Mouse (Mus musculus) layer of hippocampus, adult 2 months (tissue): ENCODE data around the gene Zcchc4. TPM values are rescaled to one million over a fixed set of nuclear protein-coding genes. Genes with fewer than 3 reads are reported as not detected.

Source experiments
- DNase-seq, 2 experiments: peaks; one replicate each; pipeline ENCODE4 v3.0.0; 2022; ENCODE audit warnings: low spot score in 2 of 2
- H3K27ac ChIP-seq: fragments of 200-600 bp; 2 replicates; pipeline ENCODE4 v1.8.1; 2022
- H3K4me3 ChIP-seq: fragments of 200-600 bp; 2 replicates; pipeline ENCODE4 v1.8.1; 2022; ENCODE audit warnings: mild to moderate bottlenecking
- CTCF ChIP-seq: fragments of 200-600 bp; conservative IDR thresholded peaks from 2 replicates; pipeline ENCODE4 v1.8.1; 2022; ENCODE audit warnings: antibody characterized with exemption, mild to moderate bottlenecking, moderate library complexity
- total RNA-seq, 2 experiments: library from RNA; stranded (reverse); gene quantifications; 2 replicates each; pipeline ENCODE4 v1.2.3; 2021

The Zcchc4 gene
- total RNA-seq, 2 experiments from 2014 or later: 10.7 to 11.9 TPM

GRCm38 (mm10) chr5:52807030-52807429, 31.8 kb downstream of the Zcchc4 start:
- no peak overlapping the region for H3K4me3 ChIP-seq
- no peak for DNase-seq
- no peak for TF ChIP-seq CTCF
- no peak overlapping the region for H3K27ac ChIP-seq

- Histone ChIP-seq H3K4me3 (no peak overlapping the region), H3K27ac (no peak overlapping the region)
- TF ChIP-seq CTCF: no peak
- no peak for DNase-seq
Measured at GRCm38 (mm10) chr5:52810446-52810845, 35.2 kb downstream of the Zcchc4 start.

GRCm38 (mm10) chr5:52811056-52811455, 35.8 kb downstream of the Zcchc4 start:
- Histone ChIP-seq H3K4me3 (no peak overlapping the region), H3K27ac (no peak overlapping the region)
- TF ChIP-seq CTCF: no peak
- no peak for DNase-seq

GRCm38 (mm10) chr5:52812456-52812855, 37.2 kb downstream of the Zcchc4 start:
- no peak for TF ChIP-seq CTCF
- H3K27ac ChIP-seq: no peak overlapping the region
- no peak for DNase-seq
- H3K4me3 ChIP-seq: no peak overlapping the region

- H3K4me3 ChIP-seq: no peak overlapping the region
- no peak overlapping the region for H3K27ac ChIP-seq
- DNase-seq: no peak
- TF ChIP-seq CTCF: no peak
Measured at GRCm38 (mm10) chr5:52813312-52813711, 38.1 kb downstream of the Zcchc4 start.

GRCm38 (mm10) chr5:52818676-52819075, 43.5 kb downstream of the Zcchc4 start:
- H3K27ac ChIP-seq: no peak overlapping the region
- DNase-seq: no peak
- no peak overlapping the region for H3K4me3 ChIP-seq
- no peak for TF ChIP-seq CTCF

GRCm38 (mm10) chr5:52821691-52822090, 46.5 kb downstream of the Zcchc4 start:
- H3K27ac ChIP-seq: peak overlapping the region; percentile 43; the same call in 1 of the 2 replicates
- no peak overlapping the region for H3K4me3 ChIP-seq
- peak; percentile 89 for TF ChIP-seq CTCF
- peak; percentile 61 to 76 for DNase-seq

GRCm38 (mm10) chr5:52827923-52828322, 52.7 kb downstream of the Zcchc4 start:
- no peak for TF ChIP-seq CTCF
- DNase-seq: no peak
- Histone ChIP-seq H3K4me3 (no peak overlapping the region), H3K27ac (no peak overlapping the region)

- Histone ChIP-seq H3K4me3 (peak overlapping the region; percentile 95; the same call in 1 of the 2 replicates), H3K27ac (peak overlapping the region; percentile 88)
- DNase-seq: no peak
- no peak for TF ChIP-seq CTCF
Measured at GRCm38 (mm10) chr5:52833005-52833404, 57.8 kb downstream of the Zcchc4 start.

- peak; percentile 99 for DNase-seq
- peak within 1 kb of the TSS; percentile 96 for H3K27ac ChIP-seq
- TF ChIP-seq CTCF: no peak
- H3K4me3 ChIP-seq: peak within 1 kb of the TSS; percentile 95
Measured at GRCm38 (mm10) chr5:52833761-52834274, 58.6 kb downstream of the Zcchc4 start, which contains the start of gene Anapc4. Gene Anapc4 (plus strand): TSS chr5:52834012.

- peak overlapping the region; percentile 96 for H3K27ac ChIP-seq
- H3K4me3 ChIP-seq: peak overlapping the region; percentile 95
- DNase-seq: no peak
- TF ChIP-seq CTCF: no peak
Measured at GRCm38 (mm10) chr5:52834386-52834785, 59.2 kb downstream of the Zcchc4 start.

- H3K4me3 ChIP-seq: no peak overlapping the region
- DNase-seq: no peak
- TF ChIP-seq CTCF: no peak
- H3K27ac ChIP-seq: no peak overlapping the region
Measured at GRCm38 (mm10) chr5:52844319-52844718, 69.1 kb downstream of the Zcchc4 start.

GRCm38 (mm10) chr5:52855727-52856126, 80.5 kb downstream of the Zcchc4 start:
- DNase-seq: peak in 1 of 2 experiments; percentile 9
- TF ChIP-seq CTCF: peak; percentile 37
- no peak overlapping the region for H3K27ac ChIP-seq
- no peak overlapping the region for H3K4me3 ChIP-seq

GRCm38 (mm10) chr5:52864446-52864845, 89.2 kb downstream of the Zcchc4 start:
- Histone ChIP-seq H3K4me3 (no peak overlapping the region), H3K27ac (no peak overlapping the region)
- no peak for TF ChIP-seq CTCF
- DNase-seq: no peak
